ENCODE assay signal across 12 mouse cellular contexts in genomic region chr5:98363428-98363827, GRCm38 (mm10). TPM values are rescaled to one million over a fixed set of nuclear protein-coding genes. Genes with fewer than 3 reads are reported as not detected.
DNase-seq lines count a peak whose midpoint lies in the region; ATAC-seq and TF ChIP-seq lines count a peak whose summit lies in the region.
"Had no signal": no experiment of that assay in that cellular context is flagged by ENCODE, and none has a peak within 500 bp of the region (broad histone marks: within the 10 kb centered on the region; RNA-seq: fewer than 3 reads in every experiment).

No protein-coding gene starts in this region.

- H3K27me3 ChIP-seq in lung, embryonic 14.5 days (ENCODE audit: insufficient read depth, low read length) = no peaks in the 10 kb centered on the region
- no peaks in the 10 kb centered on the region for H3K27me3 ChIP-seq in forebrain, embryonic 16.5 days (replicated peaks; ENCODE audit: control insufficient read depth, insufficient read depth, low read length)
- H3K27me3 ChIP-seq: liver, embryonic 13.5 days; neural tube, embryonic 13.5 days had no signal

- H3K4me1 ChIP-seq in lung, embryonic 14.5 days (ENCODE audit: insufficient read depth) = peaks cover under 1% of the 10 kb centered on the region; the same call in 1 of the 2 replicates
- H3K4me1 ChIP-seq in forebrain, embryonic 16.5 days (replicated peaks; ENCODE audit: control insufficient read depth, insufficient read depth, low read length) = no peaks in the 10 kb centered on the region
- H3K4me1 ChIP-seq: liver, embryonic 13.5 days; neural tube, embryonic 13.5 days had no signal

- H3K4me3 ChIP-seq in lung, embryonic 14.5 days (ENCODE audit: low read depth, low read length) = no peak overlapping the region
- H3K4me3 ChIP-seq in forebrain, embryonic 16.5 days (replicated peaks; ENCODE audit: low read length) = no peak overlapping the region
- H3K4me3 ChIP-seq: liver, embryonic 13.5 days; neural tube, embryonic 13.5 days had no signal

- H3K9ac ChIP-seq in lung, embryonic 14.5 days = no peak overlapping the region
- no peak overlapping the region for H3K9ac ChIP-seq in forebrain, embryonic 16.5 days (replicated peaks; ENCODE audit: low read depth, low read length)
- H3K9ac ChIP-seq: liver, embryonic 13.5 days; neural tube, embryonic 13.5 days had no signal

- peak; percentile 4 to 27 for DNase-seq in adrenal gland, adult (ENCODE audit: inconsistent age in 2 of 2, low spot score in 1 of 2)
- DNase-seq in adrenal gland, adult 2 months = no peak
- peak; percentile 34 for DNase-seq in lung, embryonic 14.5 days
- DNase-seq in lung, adult 18-20 months = no peak
- peak; percentile 10 for DNase-seq in c-Kit-positive CD71-positive TER-119-positive erythroid progenitor cells, embryonic 14.5 days (ENCODE audit: low spot score)
- DNase-seq in lung, postnatal 25 days (ENCODE audit: low spot score) = peak; percentile 15
- DNase-seq in yolk sac, embryonic 10.5 days (ENCODE audit: low spot score) = no peak
- DNase-seq: kidney, postnatal 10 days; liver, embryonic 13.5 days had no signal

- H3K4me2 ChIP-seq in lung, embryonic 14.5 days = no peak overlapping the region
- H3K4me2 ChIP-seq in forebrain, embryonic 16.5 days (ENCODE audit: low read length) = no peak overlapping the region
- H3K4me2 ChIP-seq: liver, embryonic 13.5 days; neural tube, embryonic 13.5 days had no signal

- no peak overlapping the region for H3K27ac ChIP-seq in lung, embryonic 14.5 days (ENCODE audit: low read depth)
- H3K27ac ChIP-seq in forebrain, embryonic 16.5 days (ENCODE audit: low read length) = no peak overlapping the region
- H3K27ac ChIP-seq: liver, embryonic 13.5 days; neural tube, embryonic 13.5 days had no signal

- H3K9me3 ChIP-seq in lung, embryonic 14.5 days (ENCODE audit: low read depth, low read length) = no peaks in the 10 kb centered on the region
- H3K9me3 ChIP-seq in forebrain, embryonic 16.5 days (ENCODE audit: control insufficient read depth, low read length) = no peaks in the 10 kb centered on the region; the same call in 1 of the 2 replicates
- H3K9me3 ChIP-seq: liver, embryonic 13.5 days; neural tube, embryonic 13.5 days had no signal

- no peaks in the 10 kb centered on the region for H3K36me3 ChIP-seq in lung, embryonic 14.5 days (ENCODE audit: insufficient read depth)
- H3K36me3 ChIP-seq in forebrain, embryonic 16.5 days (ENCODE audit: control insufficient read depth, insufficient read depth) = no peaks in the 10 kb centered on the region
- H3K36me3 ChIP-seq: liver, embryonic 13.5 days; neural tube, embryonic 13.5 days had no signal

- WGBS in lung, embryonic 14.5 days = 54% methylated on average over 8 of the region's 8 CpGs
- WGBS in forebrain, embryonic 16.5 days = 55% methylated on average over 8 of the region's 8 CpGs

- ATAC-seq in lung, embryonic 14.5 days (ENCODE audit: insufficient read depth) = no peak
- ATAC-seq in forebrain, embryonic 16.5 days = no peak

- TF ChIP-seq CTCF in lung, embryonic 14.5 days (IDR thresholded peaks at IDR 0.05; ENCODE audit: low read depth) = peak; percentile 60

RNA-seq across cellular contexts. Expression of gene Cfap299, which starts 34.3 kb away (rescaled TPM):
- total RNA-seq in adrenal gland, adult 2 months (2021) = not detected
- not detected in 2 replicates for polyA plus RNA-seq in adrenal gland, adult 2 months (2012; rRNA removed)
- 1.2 and 2.1 TPM in 2 replicates for polyA plus RNA-seq in lung, embryonic 14.5 days (2014; fragmentation: Nextera tagmentation; extraction: Ambion mirVana)
- polyA plus RNA-seq in forebrain, embryonic 16.5 days (2015; fragmentation: Nextera tagmentation; extraction: Ambion mirVana) = 0.83 and 0.92 TPM in 2 replicates
- total RNA-seq: adrenal gland, postnatal 4 days had no signal

Comparison
In these comparisons a context has a peak if more than half of its experiments do, and no peak if none do; other contexts are left out.
1. DNase-seq: peak in adrenal gland, adult (2 of 2), lung, embryonic 14.5 days (single experiment), c-Kit-positive CD71-positive TER-119-positive erythroid progenitor cells, embryonic 14.5 days (single experiment) and lung, postnatal 25 days (single experiment); none in adrenal gland, adult 2 months (single experiment), lung, adult 18-20 months (0 of 2) and yolk sac, embryonic 10.5 days (single experiment).